Mouse (Mus musculus): Measurements from ENCODE around the gene Prim1. TPM values are rescaled to one million over a fixed set of nuclear protein-coding genes. Genes with fewer than 3 reads are reported as not detected.

Prim1 gene
- 1.9 and 7.3 TPM in 2 replicates for polyA plus RNA-seq (2012; rRNA removed; ENCODE audit: low replicate concordance)

DNA sequence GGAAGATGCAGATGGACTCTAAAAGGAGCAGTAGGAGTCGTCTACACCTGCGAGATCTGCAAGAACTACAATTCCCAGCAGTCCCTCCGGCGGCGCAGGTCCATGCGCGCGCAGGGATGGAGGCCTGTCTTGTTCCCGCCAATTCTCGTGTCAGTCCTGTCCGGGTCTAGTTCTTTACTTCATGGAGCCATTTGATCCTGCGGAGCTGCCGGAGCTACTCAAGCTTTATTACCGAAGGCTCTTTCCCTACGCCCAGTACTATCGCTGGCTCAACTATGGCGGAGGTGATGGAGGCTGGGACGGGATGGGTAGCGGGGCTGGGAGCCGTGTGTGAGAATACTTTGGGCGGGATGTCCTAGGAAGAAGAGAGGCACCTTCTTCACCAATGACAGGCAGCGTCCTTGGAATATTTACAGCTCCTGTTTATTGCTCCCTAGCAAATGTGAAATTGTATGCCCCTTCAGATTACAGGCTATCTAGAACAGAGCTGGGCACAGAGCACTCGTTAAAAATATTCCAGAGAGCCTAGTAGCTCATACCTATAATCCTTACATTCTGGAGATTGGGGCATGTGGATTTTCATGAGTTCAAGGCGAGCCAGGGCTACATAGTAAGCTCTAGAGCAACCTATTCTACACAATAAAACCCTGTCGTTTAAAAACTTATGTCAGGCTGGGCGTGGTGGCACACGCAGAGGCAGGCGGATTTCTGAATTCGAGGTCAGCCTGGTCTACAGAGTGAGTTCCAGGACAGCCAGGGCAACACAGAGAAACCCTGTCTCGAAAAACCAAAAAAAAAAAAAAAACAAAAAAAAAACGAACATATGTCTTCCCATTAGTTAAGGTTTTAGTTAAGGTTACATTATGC lies at the start of gene Prim1:
Gene Prim1 (plus strand): TSS at position 101 of the 867 bp plus-strand sequence.

DNA sequence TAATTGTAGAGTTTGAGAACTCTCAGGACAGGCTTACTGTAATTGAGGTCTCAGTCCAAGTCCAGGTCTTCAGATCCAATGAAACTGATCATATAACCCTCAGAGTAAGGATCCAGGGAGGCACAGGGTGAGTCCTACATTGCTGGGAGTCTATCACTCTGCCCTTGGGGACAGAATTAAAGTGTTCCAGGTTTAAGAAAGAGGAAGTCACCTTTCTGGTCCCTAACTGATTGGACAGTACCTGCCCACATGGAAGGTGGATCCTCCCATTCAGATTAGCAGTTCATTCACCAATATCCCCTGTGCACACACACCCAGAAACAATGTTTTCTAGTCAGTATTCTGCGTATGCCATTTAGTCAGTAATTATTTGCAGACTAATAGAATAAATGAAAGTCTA lies 7.5 kb upstream of the Prim1 start, which contains the start of gene Hsd17b6:
Gene Hsd17b6 (minus strand): TSS at position 166 of the 400 bp plus-strand sequence.

DNA sequence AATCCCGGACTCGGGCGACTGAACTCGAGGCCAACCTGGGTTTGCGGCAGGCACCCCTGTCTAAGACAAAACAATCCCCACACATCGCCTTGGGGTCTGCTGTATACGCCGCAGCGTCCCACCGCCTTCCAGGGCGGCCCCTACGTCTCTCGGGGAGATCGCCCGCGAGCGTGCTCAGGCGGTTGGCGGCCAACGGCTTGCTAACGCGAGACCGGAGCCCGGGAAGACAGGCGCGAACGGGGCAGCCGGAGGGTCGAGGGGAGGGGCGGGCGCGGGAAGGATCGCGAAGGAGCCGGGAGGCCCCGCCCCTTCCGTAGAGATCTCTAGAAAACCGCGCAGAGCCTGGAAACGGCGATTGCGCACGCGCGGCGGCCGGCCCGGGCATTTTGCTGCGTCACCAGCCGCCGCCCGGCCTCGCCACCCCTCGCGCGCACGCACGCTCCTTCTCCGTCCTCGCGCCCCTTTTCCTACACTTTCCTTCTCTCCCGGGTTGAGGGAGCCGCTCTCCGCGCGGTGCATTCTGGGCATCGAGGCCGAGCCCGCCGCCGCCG lies 43.7 kb downstream of the Prim1 start, which contains the start of gene Ptges3:
Gene Ptges3 (plus strand): TSS at position 354 of the 551 bp plus-strand sequence.

Other genes with a start within 250 kb of the Prim1 start
- gene Rdh9, start 238.8 kb upstream of the Prim1 start, polyA plus RNA-seq (2012; rRNA removed; ENCODE audit: low replicate concordance), result 0.11 TPM in 1 of 2 replicates, not detected in the other
- gene Rdh16, start 214.0 kb upstream of the Prim1 start, polyA plus RNA-seq (2012; rRNA removed; ENCODE audit: low replicate concordance), result 0.12 TPM in 1 of 2 replicates, not detected in the other
- not detected in 2 replicates for gene Rdh19, start 165.2 kb upstream of the Prim1 start, polyA plus RNA-seq (2012; rRNA removed; ENCODE audit: low replicate concordance)
- gene Rdh16f2, start 148.7 kb upstream of the Prim1 start, polyA plus RNA-seq (2012; rRNA removed; ENCODE audit: low replicate concordance), result 0.13 TPM in 1 of 2 replicates, not detected in the other
- 0.58 TPM in 1 of 2 replicates, not detected in the other for gene Rdh7, start 126.4 kb upstream of the Prim1 start, polyA plus RNA-seq (2012; rRNA removed; ENCODE audit: low replicate concordance)
- not detected in 2 replicates for gene Sdr9c7, start 116.7 kb upstream of the Prim1 start, polyA plus RNA-seq (2012; rRNA removed; ENCODE audit: low replicate concordance)
- gene Hsd17b6, start 7.6 kb upstream of the Prim1 start, polyA plus RNA-seq (2012; rRNA removed; ENCODE audit: low replicate concordance), result not detected in 2 replicates
- 174 and 241 TPM in 2 replicates for gene Naca, start 20.4 kb downstream of the Prim1 start, polyA plus RNA-seq (2012; rRNA removed; ENCODE audit: low replicate concordance)
- gene Ptges3, start 43.8 kb downstream of the Prim1 start, polyA plus RNA-seq (2012; rRNA removed; ENCODE audit: low replicate concordance), result 20.8 and 56.6 TPM in 2 replicates
- gene Atp5b, start 68.1 kb downstream of the Prim1 start, polyA plus RNA-seq (2012; rRNA removed; ENCODE audit: low replicate concordance), result 3,191 and 5,020 TPM in 2 replicates
- 30.0 and 38.7 TPM in 2 replicates for gene Baz2a, start 76.4 kb downstream of the Prim1 start, polyA plus RNA-seq (2012; rRNA removed; ENCODE audit: low replicate concordance)
- 179 and 228 TPM in 2 replicates for gene Rbms2, start 165.1 kb downstream of the Prim1 start, polyA plus RNA-seq (2012; rRNA removed; ENCODE audit: low replicate concordance)
- 0.66 and 2.3 TPM in 2 replicates for gene Gls2, start 179.3 kb downstream of the Prim1 start, polyA plus RNA-seq (2012; rRNA removed; ENCODE audit: low replicate concordance)
- 12.9 and 17.8 TPM in 2 replicates for gene Spryd4, start 196.6 kb downstream of the Prim1 start, polyA plus RNA-seq (2012; rRNA removed; ENCODE audit: low replicate concordance)
- gene Mip, start 210.7 kb downstream of the Prim1 start, polyA plus RNA-seq (2012; rRNA removed; ENCODE audit: low replicate concordance), result not detected in 2 replicates
- gene Timeless, start 216.9 kb downstream of the Prim1 start, polyA plus RNA-seq (2012; rRNA removed; ENCODE audit: low replicate concordance), result 8.3 and 9.1 TPM in 2 replicates
- 0.20 and 0.22 TPM in 2 replicates for gene Apon, start 238.9 kb downstream of the Prim1 start, polyA plus RNA-seq (2012; rRNA removed; ENCODE audit: low replicate concordance)

Data from subcutaneous adipose tissue, adult 2 months (tissue).